Comparison of ENCODE assay signal across 22 mouse cellular contexts in genomic region chr12:59722471-59723182, GRCm38 (mm10).
DNase-seq lines count a peak whose midpoint lies in the region; ATAC-seq and TF ChIP-seq lines count a peak whose summit lies in the region.
"Had no signal": no experiment of that assay in that cellular context is flagged by ENCODE, and none has a peak within 500 bp of the region (broad histone marks: within the 10 kb centered on the region; RNA-seq: fewer than 3 reads in every experiment).

No protein-coding gene starts in this region.

- no peak overlapping the region for H3K4me3 ChIP-seq in liver, adult 2 months (ENCODE audit: insufficient read depth, low read depth, low read length)
- no peak overlapping the region for H3K4me3 ChIP-seq in liver, embryonic 11.5 days (ENCODE audit: low read depth, low read length)
- no peak overlapping the region for H3K4me3 ChIP-seq in midbrain, embryonic 13.5 days (replicated peaks)
- H3K4me3 ChIP-seq: embryonic facial prominence, embryonic 12.5 days; forebrain, embryonic 12.5 days; heart, embryonic 10.5 days; hindbrain, embryonic 12.5 days had no signal

- no peaks in the 10 kb centered on the region for H3K27me3 ChIP-seq in liver, adult 2 months (ENCODE audit: control insufficient read depth, insufficient read depth, low read length)
- no peaks in the 10 kb centered on the region for H3K27me3 ChIP-seq in liver, embryonic 11.5 days (replicated peaks; ENCODE audit: control insufficient read depth, insufficient read depth, low read length)
- H3K27me3 ChIP-seq in midbrain, embryonic 13.5 days, result no peaks in the 10 kb centered on the region
- H3K27me3 ChIP-seq: embryonic facial prominence, embryonic 12.5 days; forebrain, embryonic 12.5 days; hindbrain, embryonic 12.5 days had no signal

- H3K4me2 ChIP-seq in liver, embryonic 11.5 days, result no peak overlapping the region
- no peak overlapping the region for H3K4me2 ChIP-seq in midbrain, embryonic 13.5 days (replicated peaks)
- H3K4me2 ChIP-seq: embryonic facial prominence, embryonic 12.5 days; forebrain, embryonic 12.5 days; hindbrain, embryonic 12.5 days had no signal

- WGBS in liver, adult 2 months, result 55% methylated on average over 6 of the region's 6 CpGs
- 66% methylated on average over 6 of the region's 6 CpGs for WGBS in liver, embryonic 11.5 days
- WGBS in midbrain, embryonic 13.5 days, result 78% methylated on average over 6 of the region's 6 CpGs

- TF ChIP-seq CTCF in liver, adult 2 months (IDR thresholded peaks at IDR 0.05; ENCODE audit: low read depth, low read length), result no peak

- no peaks in the 10 kb centered on the region for H3K9me3 ChIP-seq in liver, embryonic 11.5 days (ENCODE audit: control insufficient read depth, low read length)
- H3K9me3 ChIP-seq in midbrain, embryonic 13.5 days, result no peaks in the 10 kb centered on the region
- H3K9me3 ChIP-seq: embryonic facial prominence, embryonic 12.5 days; forebrain, embryonic 12.5 days; heart, embryonic 10.5 days; hindbrain, embryonic 12.5 days had no signal

- no peaks in the 10 kb centered on the region for H3K36me3 ChIP-seq in liver, adult 2 months (ENCODE audit: control insufficient read depth, insufficient read depth, low read length)
- no peaks in the 10 kb centered on the region for H3K36me3 ChIP-seq in liver, embryonic 11.5 days (ENCODE audit: control insufficient read depth, insufficient read depth, low read length)
- H3K36me3 ChIP-seq in midbrain, embryonic 13.5 days, result no peaks in the 10 kb centered on the region
- H3K36me3 ChIP-seq: embryonic facial prominence, embryonic 12.5 days; forebrain, embryonic 12.5 days; heart, embryonic 10.5 days; hindbrain, embryonic 12.5 days had no signal

- H3K27ac ChIP-seq in liver, adult 2 months (replicated peaks; ENCODE audit: insufficient read depth, low read depth, low read length), result no peak overlapping the region
- H3K27ac ChIP-seq in liver, embryonic 11.5 days (ENCODE audit: low read depth, low read length), result no peak overlapping the region
- H3K27ac ChIP-seq in midbrain, embryonic 13.5 days, result no peak overlapping the region
- H3K27ac ChIP-seq: embryonic facial prominence, embryonic 12.5 days; forebrain, embryonic 12.5 days; heart, embryonic 10.5 days; hindbrain, embryonic 12.5 days had no signal

- no peak for TF ChIP-seq POLR2A in liver, adult 2 months (IDR thresholded peaks at IDR 0.05; ENCODE audit: extremely low read depth, insufficient read depth, low read length)

- peak; percentile 97 for ATAC-seq in frontal cortex, adult (ENCODE audit: low TSS enrichment)
- no peak for ATAC-seq in liver, embryonic 11.5 days (replicated peaks; ENCODE audit: low FRiP score)
- no peak for ATAC-seq in midbrain, embryonic 13.5 days
- ATAC-seq: forebrain, embryonic 16.5 days; hindbrain, embryonic 16.5 days had no signal

- H3K79me2 ChIP-seq in liver, adult 2 months (ENCODE audit: control insufficient read depth, insufficient read depth, low read length), result no peaks in the 10 kb centered on the region

- no peak overlapping the region for H3K9ac ChIP-seq in liver, adult 2 months (ENCODE audit: low read depth, low read length)
- no peak overlapping the region for H3K9ac ChIP-seq in liver, embryonic 11.5 days (ENCODE audit: low read depth, low read length)
- H3K9ac ChIP-seq in midbrain, embryonic 13.5 days (replicated peaks), result no peak overlapping the region
- H3K9ac ChIP-seq: embryonic facial prominence, embryonic 12.5 days; forebrain, embryonic 12.5 days; hindbrain, embryonic 12.5 days had no signal

- DNase-seq in frontal cortex, postnatal 14 days (ENCODE audit: low spot score in 2 of 2), result no peak
- peak; percentile 6 for DNase-seq in kidney, adult 9 months
- no peak for DNase-seq in kidney, postnatal 4 days
- DNase-seq in liver, adult 2 months (ENCODE audit: extremely low read depth, low read depth, low spot score), result peak; percentile 87
- DNase-seq in liver, embryonic 11.5 days (ENCODE audit: low spot score), result no peak
- DNase-seq: adrenal gland, postnatal 36 days; cerebellum, adult 11 months; cerebellum, adult 8-10 months; cerebellum, postnatal 14 days; embryo, embryonic 11 days; gastrocnemius, postnatal 10 days; heart, adult 18-20 months; heart, postnatal 10 days; heart, postnatal 4 days had no signal

- no peaks in the 10 kb centered on the region for H3K4me1 ChIP-seq in liver, adult 2 months (ENCODE audit: control insufficient read depth, insufficient read depth, low read length)
- H3K4me1 ChIP-seq in liver, embryonic 11.5 days (replicated peaks; ENCODE audit: control insufficient read depth, insufficient read depth, low read length), result no peaks in the 10 kb centered on the region
- no peaks in the 10 kb centered on the region for H3K4me1 ChIP-seq in midbrain, embryonic 13.5 days (replicated peaks)
- H3K4me1 ChIP-seq: embryonic facial prominence, embryonic 12.5 days; forebrain, embryonic 12.5 days; heart, embryonic 10.5 days; hindbrain, embryonic 12.5 days had no signal

Comparison
In these comparisons a context has a peak if more than half of its experiments do, and no peak if none do; other contexts are left out.
1. DNase-seq: peak in kidney, adult 9 months (single experiment) and liver, adult 2 months (single experiment); none in frontal cortex, postnatal 14 days (0 of 2), kidney, postnatal 4 days (0 of 2) and liver, embryonic 11.5 days (single experiment).